Mouse (Mus musculus) cortical plate, adult 2 months (tissue): ENCODE data around the gene Nrip1.

Experiments used
- CTCF ChIP-seq: fragments of 200-500 bp; IDR thresholded peaks from 2 replicates; pipeline ENCODE4 v1.5.1; 2011; ENCODE audit warnings: mild to moderate bottlenecking, control low read depth, low read length; ENCODE audit not compliant: insufficient read depth; ENCODE audit errors: extremely low read depth
- POLR2A ChIP-seq: fragments of 200-500 bp; IDR thresholded peaks from 2 replicates; pipeline ENCODE4 v1.6.1; 2011; ENCODE audit warnings: mild to moderate bottlenecking, low read length, control low read depth; ENCODE audit not compliant: insufficient read depth; ENCODE audit errors: extremely low read depth

DNA sequence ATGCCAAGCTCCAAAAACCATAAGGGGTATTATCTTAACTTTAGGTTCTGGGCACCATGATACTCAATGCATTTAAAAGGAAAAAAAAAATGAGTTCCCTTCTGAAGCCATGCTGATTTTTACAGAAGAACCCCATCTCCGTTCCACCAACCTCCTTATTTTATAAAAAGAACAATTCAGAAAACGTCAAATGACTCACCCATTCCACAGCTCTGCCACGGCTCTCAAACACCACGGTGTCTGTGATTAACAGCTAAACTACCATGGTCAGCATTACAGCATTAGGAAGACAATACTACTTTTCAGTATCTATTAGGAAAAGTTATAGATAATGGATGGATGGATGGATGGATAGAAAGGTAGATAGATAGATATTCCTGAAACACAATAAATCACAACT, 14.9 kb downstream of the Nrip1 start:
- no peak for TF ChIP-seq CTCF
- no peak for TF ChIP-seq POLR2A
